Mouse (Mus musculus) hindbrain, embryonic 10.5 days (tissue): ENCODE results near the gene Pphln1. TPM values are rescaled to one million over a fixed set of nuclear protein-coding genes. Genes with fewer than 3 reads are reported as not detected.
A peak's percentile ranks its signal among the peaks of the same experiment; 100 is the strongest.

ENCODE experiments used
- DNase-seq: peaks from one replicate; pipeline ENCODE4 v3.0.0-alpha.2; 2017; ENCODE audit warnings: low spot score
- H3K27ac ChIP-seq: fragments of 300-500 bp; sonication (generic); 2 replicates; pipeline ENCODE4 v1.5.1; 2016; ENCODE audit warnings: mild to moderate bottlenecking, moderate library complexity
- H3K27me3 ChIP-seq: fragments of 300-500 bp; sonication (generic); 2 replicates; pipeline ENCODE4 v1.6.1; 2016; ENCODE audit warnings: mild to moderate bottlenecking; ENCODE audit not compliant: poor library complexity, insufficient read depth, severe bottlenecking
- H3K36me3 ChIP-seq: fragments of 300-500 bp; sonication (generic); 2 replicates; pipeline ENCODE4 v1.6.1; 2016; ENCODE audit warnings: mild to moderate bottlenecking, moderate library complexity
- H3K4me1 ChIP-seq: fragments of 300-500 bp; sonication (generic); replicated peaks from 2 replicates; pipeline ENCODE4 v1.6.1; 2016; ENCODE audit warnings: mild to moderate bottlenecking
- H3K4me3 ChIP-seq: fragments of 300-500 bp; sonication (generic); 2 replicates; pipeline ENCODE4 v1.5.1; 2016; ENCODE audit warnings: mild to moderate bottlenecking, moderate library complexity
- H3K9me3 ChIP-seq: fragments of 300-500 bp; sonication (generic); 2 replicates; pipeline ENCODE4 v1.6.1; 2016; ENCODE audit warnings: mild to moderate bottlenecking, moderate library complexity
- WGBS: fragments of 180-500 bp; shearing (Covaris S2); methylation state at CpG from one replicate; pipeline ENCODE4 v1.1.7; 2016; 5-methylcytosine and 5-hydroxymethylcytosine counted together
- polyA plus RNA-seq: library from polyadenylated mRNA; unstranded; fragments of >200 nt; fragmentation: Nextera tagmentation; extraction: Ambion mirVana; gene quantifications from 2 replicates; pipeline ENCODE4 v1.2.1, GENCODE M21; 2016

Pphln1 gene
- polyA plus RNA-seq, 1 experiment from 2014 or later: 86.0 TPM

DNA sequence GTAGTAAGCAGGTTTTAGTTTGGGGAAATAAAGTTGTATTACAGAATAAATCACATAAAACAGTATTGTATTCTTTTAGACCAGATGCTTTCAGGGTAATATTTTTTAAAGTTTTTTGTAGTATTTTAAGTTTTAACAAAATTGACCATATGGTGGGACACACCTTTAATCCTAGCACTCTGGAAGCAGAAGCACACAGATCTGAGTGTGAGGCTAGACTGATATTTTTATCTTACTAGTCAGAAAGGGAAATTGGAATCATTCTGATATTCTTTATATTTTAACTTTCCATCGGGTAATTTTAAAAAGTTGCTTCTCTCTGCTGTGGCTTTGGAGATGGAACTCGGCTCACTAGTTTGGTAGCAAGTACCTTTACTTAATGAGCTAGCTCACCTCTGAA is 4.6 kb downstream of the Pphln1 start:
- Histone ChIP-seq H3K9me3 (no peaks in the 10 kb centered on the region), H3K36me3 (peaks cover 14% of the 10 kb centered on the region), H3K4me3 (no peak overlapping the region), H3K4me1 (peaks cover 22% of the 10 kb centered on the region), H3K27me3 (no peaks in the 10 kb centered on the region), H3K27ac (no peak overlapping the region)
- no peak for DNase-seq
- 91% methylated on average over 2 of the region's 2 CpGs for WGBS

DNA sequence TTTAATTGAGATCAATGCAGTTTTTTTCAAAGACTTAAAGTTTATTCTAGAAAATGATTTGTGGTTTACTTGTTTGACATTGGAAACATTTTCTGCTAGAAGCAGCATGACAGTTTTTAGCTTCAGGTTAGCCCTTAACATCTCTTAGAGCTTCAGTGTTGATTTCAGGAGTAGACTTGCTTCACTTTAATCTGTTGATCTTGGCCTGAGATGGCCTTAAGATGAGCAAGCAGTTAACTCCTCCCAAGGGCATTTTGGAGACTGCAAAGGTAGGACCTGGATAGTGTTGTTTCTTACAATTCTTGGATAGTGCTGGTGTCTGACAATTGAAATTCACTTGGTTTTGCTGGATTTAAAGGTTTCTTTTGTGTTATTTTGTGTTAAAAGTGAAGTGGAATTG is 6.7 kb downstream of the Pphln1 start:
- peaks cover 9% of the 10 kb centered on the region for H3K4me1 ChIP-seq
- H3K27me3 ChIP-seq: no peaks in the 10 kb centered on the region
- H3K4me3 ChIP-seq: no peak overlapping the region
- H3K36me3 ChIP-seq: peaks cover 31% of the 10 kb centered on the region
- DNase-seq: no peak
- no peak overlapping the region for H3K27ac ChIP-seq
- H3K9me3 ChIP-seq: no peaks in the 10 kb centered on the region

- Histone ChIP-seq H3K27me3 (no peaks in the 10 kb centered on the region), H3K36me3 (peaks cover 36% of the 10 kb centered on the region)
Observed at GRCm38 (mm10) chr15:93405446-93405986, 7.4 kb downstream of the Pphln1 start.

DNA sequence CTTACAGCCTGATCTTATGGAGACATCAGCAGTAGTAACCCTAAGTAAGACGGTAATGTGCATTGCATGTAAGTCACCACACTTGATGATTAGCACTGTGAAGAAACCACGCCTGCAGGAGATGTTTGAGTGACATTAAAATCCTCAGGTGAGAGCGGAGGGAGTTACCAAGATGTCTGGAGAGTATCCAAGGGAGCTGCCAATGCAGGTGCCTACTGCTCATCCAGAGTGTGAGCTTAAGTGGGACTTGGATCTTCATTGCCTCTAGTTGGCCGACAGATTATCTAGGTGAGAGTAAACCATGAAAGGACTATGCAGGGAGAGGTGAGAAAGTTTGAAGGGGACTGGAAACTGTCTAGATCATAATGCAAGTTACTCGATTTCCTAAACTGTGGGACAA is 8.3 kb downstream of the Pphln1 start:
- Histone ChIP-seq H3K36me3 (peaks cover 42% of the 10 kb centered on the region), H3K4me3 (no peak overlapping the region), H3K9me3 (no peaks in the 10 kb centered on the region), H3K27me3 (no peaks in the 10 kb centered on the region), H3K27ac (no peak overlapping the region), H3K4me1 (no peaks in the 10 kb centered on the region)
- DNase-seq: no peak
- WGBS: 93% methylated on average over 5 of the region's 5 CpGs

More at GRCm38 (mm10) chr15:93405446-93405986, 7.4 kb downstream of the Pphln1 start:
- Histone ChIP-seq H3K9me3 (no peaks in the 10 kb centered on the region), H3K27ac (no peak overlapping the region), H3K4me3 (no peak overlapping the region), H3K4me1 (peaks cover 2% of the 10 kb centered on the region)
- WGBS: 96% methylated on average over 7 of the region's 7 CpGs
- DNase-seq: no peak

- H3K4me3 ChIP-seq: no peak overlapping the region
- H3K9me3 ChIP-seq: no peaks in the 10 kb centered on the region
- peaks cover 84% of the 10 kb centered on the region for H3K36me3 ChIP-seq
- H3K4me1 ChIP-seq: no peaks in the 10 kb centered on the region
- DNase-seq: no peak
- H3K27me3 ChIP-seq: no peaks in the 10 kb centered on the region
- no peak overlapping the region for H3K27ac ChIP-seq
- 92% methylated on average over 3 of the region's 3 CpGs for WGBS
Observed at GRCm38 (mm10) chr15:93412445-93412844, 14.3 kb downstream of the Pphln1 start.

DNA sequence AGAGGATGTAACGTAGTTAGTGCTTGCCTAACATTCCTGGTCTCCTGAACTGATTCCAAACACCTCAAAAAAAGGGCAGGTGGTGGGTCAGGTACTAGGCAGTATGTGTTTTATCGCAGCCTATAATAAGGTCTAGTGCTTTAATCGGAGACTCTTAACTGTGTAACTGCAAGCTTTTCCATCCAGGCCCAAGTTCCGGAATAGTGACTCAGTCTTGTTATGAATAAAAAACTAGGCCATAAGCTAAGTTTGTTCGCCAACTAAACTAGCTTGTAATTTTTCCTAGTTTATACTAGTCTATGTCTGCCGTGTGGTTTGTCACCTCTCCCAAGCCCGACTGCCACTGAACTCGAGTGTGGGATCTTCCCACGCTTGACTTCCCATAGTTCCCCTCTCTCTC is 16.3 kb downstream of the Pphln1 start:
- Histone ChIP-seq H3K27ac (no peak overlapping the region), H3K9me3 (no peaks in the 10 kb centered on the region), H3K36me3 (peaks cover 71% of the 10 kb centered on the region), H3K4me1 (no peaks in the 10 kb centered on the region), H3K27me3 (no peaks in the 10 kb centered on the region), H3K4me3 (no peak overlapping the region)
- DNase-seq: no peak
- WGBS: 88% methylated on average over 9 of the region's 9 CpGs

DNA sequence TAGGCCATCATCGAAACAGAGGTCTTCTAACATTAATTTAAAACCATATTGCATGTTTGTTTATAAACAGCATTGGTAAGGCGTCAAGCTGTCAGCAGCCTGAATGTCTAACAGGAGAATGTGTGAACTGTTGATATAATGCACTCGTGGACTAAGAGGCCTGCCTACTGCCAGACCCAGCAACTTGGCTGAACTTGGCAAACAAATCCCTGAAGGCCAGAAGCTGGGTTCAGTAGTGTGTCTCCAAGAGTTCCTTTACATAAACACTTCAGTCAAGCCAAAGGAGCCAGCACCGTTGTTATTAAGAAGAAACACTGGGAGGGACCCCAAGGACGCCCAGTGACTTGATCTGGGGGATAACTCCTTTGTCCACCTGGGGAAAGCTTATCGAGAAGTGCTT is 18.1 kb downstream of the Pphln1 start:
- 88% methylated on average over 6 of the region's 6 CpGs for WGBS
- Histone ChIP-seq H3K27me3 (no peaks in the 10 kb centered on the region), H3K9me3 (no peaks in the 10 kb centered on the region), H3K4me1 (no peaks in the 10 kb centered on the region), H3K4me3 (no peak overlapping the region), H3K27ac (no peak overlapping the region), H3K36me3 (peaks cover 66% of the 10 kb centered on the region)
- DNase-seq: no peak

- H3K27ac ChIP-seq: no peak overlapping the region
- 85% methylated on average over 7 of the region's 7 CpGs for WGBS
- no peak for DNase-seq
Observed at GRCm38 (mm10) chr15:93420596-93420995, 22.4 kb downstream of the Pphln1 start.

GRCm38 (mm10) chr15:93422537-93422936 is 24.4 kb downstream of the Pphln1 start:
- no peak overlapping the region for H3K27ac ChIP-seq
- H3K27me3 ChIP-seq: no peaks in the 10 kb centered on the region
- H3K36me3 ChIP-seq: peaks cover 67% of the 10 kb centered on the region
- H3K4me1 ChIP-seq: no peaks in the 10 kb centered on the region
- DNase-seq: no peak
- 90% methylated on average over 1 of the region's 1 CpGs for WGBS
- H3K9me3 ChIP-seq: no peaks in the 10 kb centered on the region
- H3K4me3 ChIP-seq: no peak overlapping the region

More at GRCm38 (mm10) chr15:93420596-93420995, 22.4 kb downstream of the Pphln1 start:
- Histone ChIP-seq H3K4me3 (no peak overlapping the region), H3K9me3 (no peaks in the 10 kb centered on the region), H3K4me1 (no peaks in the 10 kb centered on the region), H3K27me3 (no peaks in the 10 kb centered on the region), H3K36me3 (peaks cover 62% of the 10 kb centered on the region)

DNA sequence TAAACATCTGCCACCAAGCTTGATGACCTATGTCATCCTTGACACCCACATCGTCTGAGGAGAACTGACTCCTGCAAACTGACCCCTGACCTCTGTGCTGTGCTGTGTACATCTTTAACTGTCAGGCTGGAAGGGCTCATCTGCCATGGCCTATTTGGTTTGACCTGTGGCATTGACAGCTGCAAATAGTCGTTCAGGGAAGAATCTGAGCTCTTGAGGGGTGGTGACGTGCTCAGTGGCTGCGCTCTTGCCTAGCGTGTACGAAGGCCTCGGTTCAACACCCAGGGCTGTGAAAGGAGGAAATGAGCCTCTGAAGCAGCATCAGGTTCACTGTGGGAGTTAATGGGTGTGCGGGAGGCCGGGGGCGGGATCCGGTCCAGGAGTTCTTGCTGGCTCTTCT is 35.7 kb downstream of the Pphln1 start:
- H3K36me3 ChIP-seq: peaks cover 45% of the 10 kb centered on the region
- DNase-seq: peak; percentile 59
- peak overlapping the region; percentile 57; the same call in 1 of the 2 replicates for H3K27ac ChIP-seq
- H3K4me3 ChIP-seq: no peak overlapping the region
- no peaks in the 10 kb centered on the region for H3K27me3 ChIP-seq
- WGBS: 56% methylated on average over 11 of the region's 11 CpGs
- H3K9me3 ChIP-seq: no peaks in the 10 kb centered on the region
- peaks cover 11% of the 10 kb centered on the region for H3K4me1 ChIP-seq

- peaks cover 50% of the 10 kb centered on the region for H3K36me3 ChIP-seq
Observed at GRCm38 (mm10) chr15:93435998-93436397, 37.8 kb downstream of the Pphln1 start.

DNA sequence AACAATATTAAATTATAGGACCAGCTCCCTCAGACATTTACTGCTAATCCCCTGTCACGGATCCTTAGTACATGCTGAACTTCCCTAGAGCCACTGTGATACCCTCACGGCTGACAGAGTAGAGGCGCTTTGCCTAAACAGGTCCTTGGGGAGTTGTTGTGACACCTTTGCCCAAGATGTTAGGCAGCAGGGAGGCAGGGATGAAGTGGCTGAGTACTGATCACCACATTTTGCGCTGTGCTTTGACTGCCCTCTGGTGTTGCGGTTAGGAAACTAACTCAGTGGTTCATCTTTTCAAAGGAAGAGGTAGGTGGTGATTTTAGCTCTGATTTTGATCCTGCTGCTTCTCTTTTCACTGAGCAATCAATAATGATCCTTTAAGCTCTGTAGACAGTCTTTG is 40.5 kb downstream of the Pphln1 start:
- 47% methylated on average over 5 of the region's 5 CpGs for WGBS

More at GRCm38 (mm10) chr15:93435998-93436397, 37.8 kb downstream of the Pphln1 start:
- Histone ChIP-seq H3K4me1 (peaks cover 11% of the 10 kb centered on the region), H3K27ac (no peak overlapping the region), H3K27me3 (no peaks in the 10 kb centered on the region), H3K9me3 (no peaks in the 10 kb centered on the region), H3K4me3 (no peak overlapping the region)
- WGBS: 89% methylated on average over 12 of the region's 12 CpGs
- DNase-seq: no peak

GRCm38 (mm10) chr15:93442271-93442670 is 44.1 kb downstream of the Pphln1 start:
- peaks cover 71% of the 10 kb centered on the region for H3K36me3 ChIP-seq
- 90% methylated on average over 4 of the region's 4 CpGs for WGBS
- DNase-seq: no peak

More for the DNA sequence above, 40.5 kb downstream of the Pphln1 start:
- H3K9me3 ChIP-seq: no peaks in the 10 kb centered on the region
- no peaks in the 10 kb centered on the region for H3K27me3 ChIP-seq
- DNase-seq: peak; percentile 32
- peaks cover 5% of the 10 kb centered on the region for H3K4me1 ChIP-seq
- peaks cover 53% of the 10 kb centered on the region for H3K36me3 ChIP-seq
- no peak overlapping the region for H3K4me3 ChIP-seq
- H3K27ac ChIP-seq: no peak overlapping the region

DNA sequence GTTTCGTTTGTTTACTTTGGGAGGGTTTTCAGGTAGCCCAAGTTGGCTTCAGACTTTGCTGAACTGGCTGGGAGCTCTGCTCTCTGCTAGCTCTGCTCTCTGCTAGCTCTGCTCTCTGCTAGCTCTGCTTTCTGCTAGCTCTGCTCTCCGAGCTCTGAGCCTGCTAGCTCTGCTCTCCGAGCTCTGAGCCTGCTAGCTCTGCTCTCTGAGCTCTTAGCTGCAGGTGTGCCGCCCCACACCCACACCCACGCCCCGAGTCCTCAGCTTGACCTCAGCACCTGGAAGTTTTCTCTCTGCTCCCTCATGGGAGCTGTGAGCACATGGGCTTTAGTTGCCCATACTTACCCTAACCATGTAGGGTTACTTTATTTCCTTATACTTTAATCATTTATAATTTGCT is 45.5 kb downstream of the Pphln1 start:
- peaks cover 70% of the 10 kb centered on the region for H3K36me3 ChIP-seq
- H3K4me1 ChIP-seq: peaks cover 3% of the 10 kb centered on the region; the same call in 1 of the 2 replicates
- H3K27me3 ChIP-seq: no peaks in the 10 kb centered on the region
- H3K27ac ChIP-seq: no peak overlapping the region
- no peak overlapping the region for H3K4me3 ChIP-seq
- DNase-seq: no peak
- WGBS: 90% methylated on average over 6 of the region's 6 CpGs
- no peaks in the 10 kb centered on the region for H3K9me3 ChIP-seq

More at GRCm38 (mm10) chr15:93442271-93442670, 44.1 kb downstream of the Pphln1 start:
- Histone ChIP-seq H3K27ac (no peak overlapping the region), H3K27me3 (no peaks in the 10 kb centered on the region), H3K4me1 (no peaks in the 10 kb centered on the region), H3K4me3 (no peak overlapping the region), H3K9me3 (no peaks in the 10 kb centered on the region)
